Mouse (Mus musculus) cerebellum, adult 8-10 months (tissue): ENCODE measurements around the gene Pus7l.

Experiments
- DNase-seq: peaks from one replicate; pipeline ENCODE4 v3.0.0; 2022

The Pus7l gene

GRCm38 (mm10) chr15:94475975-94476374 is 67.4 kb downstream of the Pus7l start:
- DNase-seq: no peak
